Mouse (Mus musculus): Measurements from ENCODE around the gene Hspa12a. TPM values are rescaled to one million over a fixed set of nuclear protein-coding genes. Genes with fewer than 3 reads are reported as not detected.

Hspa12a gene
- polyA plus RNA-seq, 1 experiment from 2014 or later = 57.9 TPM

DNA sequence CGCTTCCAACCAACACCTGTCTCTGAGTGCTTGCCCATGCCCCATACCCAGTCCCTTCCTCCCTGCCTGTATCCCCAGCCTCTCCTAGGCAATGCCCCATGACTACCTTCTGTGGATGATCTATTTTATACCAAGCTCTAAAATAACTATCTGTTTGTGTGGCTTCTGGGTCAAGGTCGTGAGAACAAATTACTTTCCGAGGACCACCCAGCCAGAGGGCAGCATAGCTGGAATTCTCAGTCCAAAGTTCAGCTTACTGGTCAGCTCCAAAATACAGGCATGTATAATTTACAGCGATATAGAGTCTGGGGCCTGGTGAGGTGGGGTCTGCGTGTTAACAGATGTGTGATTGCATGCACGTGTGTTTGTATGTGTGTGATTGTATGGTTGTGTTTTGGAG, 71.6 kb downstream of the Hspa12a start:
- no peak overlapping the region for H3K9ac ChIP-seq (ENCODE audit: low read depth, low read length)
- ATAC-seq = no peak
- H3K27ac ChIP-seq (ENCODE audit: low read length) = no peak overlapping the region
- no peak overlapping the region for H3K4me2 ChIP-seq (ENCODE audit: low read length)
- no peaks in the 10 kb centered on the region for H3K4me1 ChIP-seq (ENCODE audit: control insufficient read depth, insufficient read depth, low read length)
- no peaks in the 10 kb centered on the region for H3K36me3 ChIP-seq (ENCODE audit: control insufficient read depth, insufficient read depth, low read length)
- H3K9me3 ChIP-seq (replicated peaks; ENCODE audit: control insufficient read depth, low read length, poor library complexity, severe bottlenecking) = no peaks in the 10 kb centered on the region
- no peak overlapping the region for H3K4me3 ChIP-seq (ENCODE audit: low read depth, low read length)
- no peaks in the 10 kb centered on the region for H3K27me3 ChIP-seq (ENCODE audit: control insufficient read depth, insufficient read depth, low read depth, low read length)
- 83% methylated on average over 6 of the region's 6 CpGs for WGBS

DNA sequence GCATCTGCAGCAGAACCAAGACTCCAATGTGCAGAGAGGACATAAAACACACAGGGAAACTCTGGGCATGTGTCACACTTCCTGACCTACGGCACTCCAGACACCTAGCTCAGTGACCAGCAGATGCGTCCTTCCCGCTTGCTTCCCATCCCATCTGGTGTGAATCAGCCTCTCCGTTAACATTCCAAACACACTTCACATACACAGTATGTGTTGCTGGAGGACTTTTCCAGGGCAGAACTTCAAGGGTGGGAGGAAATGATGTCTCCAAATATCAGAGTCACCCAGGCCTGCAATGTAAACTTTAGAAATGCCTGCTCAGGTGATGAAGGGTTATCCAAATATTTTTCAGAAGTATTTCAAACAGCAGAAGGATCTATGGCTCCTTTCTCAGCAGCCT, 76.8 kb downstream of the Hspa12a start:
- ATAC-seq = no peak
- Histone ChIP-seq H3K36me3 (ENCODE audit: control insufficient read depth, insufficient read depth, low read length) (no peaks in the 10 kb centered on the region), H3K4me2 (ENCODE audit: low read length) (no peak overlapping the region), H3K4me3 (ENCODE audit: low read depth, low read length) (no peak overlapping the region), H3K27me3 (ENCODE audit: control insufficient read depth, insufficient read depth, low read depth, low read length) (no peaks in the 10 kb centered on the region), H3K4me1 (ENCODE audit: control insufficient read depth, insufficient read depth, low read length) (no peaks in the 10 kb centered on the region), H3K9ac (ENCODE audit: low read depth, low read length) (no peak overlapping the region), H3K9me3 (replicated peaks; ENCODE audit: control insufficient read depth, low read length, poor library complexity, severe bottlenecking) (no peaks in the 10 kb centered on the region), H3K27ac (ENCODE audit: low read length) (no peak overlapping the region)
- 91% methylated on average over 4 of the region's 4 CpGs for WGBS

DNA sequence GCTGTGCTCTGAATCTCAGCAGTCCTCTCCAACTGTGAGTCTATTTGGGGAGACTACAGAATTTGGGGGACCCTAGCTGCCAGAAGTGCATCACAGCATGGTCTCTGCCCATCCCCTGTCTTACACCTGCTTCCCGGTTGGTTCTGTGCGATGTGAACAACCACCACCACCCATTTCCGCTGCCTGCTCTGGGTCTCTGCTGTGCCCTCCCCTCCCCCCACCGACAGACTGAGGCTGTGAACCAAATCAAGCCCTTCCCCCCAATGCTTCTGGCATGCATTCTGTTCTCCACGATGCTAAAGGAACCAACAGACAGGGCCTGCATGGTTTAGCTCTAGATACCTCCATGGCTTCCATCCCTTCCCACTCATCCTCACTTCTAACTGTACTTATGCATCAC, 78.2 kb downstream of the Hspa12a start:
- WGBS = 49% methylated on average over 5 of the region's 5 CpGs
- Histone ChIP-seq H3K27me3 (ENCODE audit: control insufficient read depth, insufficient read depth, low read depth, low read length) (no peaks in the 10 kb centered on the region), H3K4me1 (ENCODE audit: control insufficient read depth, insufficient read depth, low read length) (peaks cover 5% of the 10 kb centered on the region; the same call in 1 of the 2 replicates), H3K36me3 (ENCODE audit: control insufficient read depth, insufficient read depth, low read length) (no peaks in the 10 kb centered on the region), H3K9me3 (replicated peaks; ENCODE audit: control insufficient read depth, low read length, poor library complexity, severe bottlenecking) (no peaks in the 10 kb centered on the region), H3K4me2 (ENCODE audit: low read length) (no peak overlapping the region), H3K27ac (ENCODE audit: low read length) (no peak overlapping the region), H3K9ac (ENCODE audit: low read depth, low read length) (no peak overlapping the region), H3K4me3 (ENCODE audit: low read depth, low read length) (no peak overlapping the region)
- no peak for ATAC-seq

DNA sequence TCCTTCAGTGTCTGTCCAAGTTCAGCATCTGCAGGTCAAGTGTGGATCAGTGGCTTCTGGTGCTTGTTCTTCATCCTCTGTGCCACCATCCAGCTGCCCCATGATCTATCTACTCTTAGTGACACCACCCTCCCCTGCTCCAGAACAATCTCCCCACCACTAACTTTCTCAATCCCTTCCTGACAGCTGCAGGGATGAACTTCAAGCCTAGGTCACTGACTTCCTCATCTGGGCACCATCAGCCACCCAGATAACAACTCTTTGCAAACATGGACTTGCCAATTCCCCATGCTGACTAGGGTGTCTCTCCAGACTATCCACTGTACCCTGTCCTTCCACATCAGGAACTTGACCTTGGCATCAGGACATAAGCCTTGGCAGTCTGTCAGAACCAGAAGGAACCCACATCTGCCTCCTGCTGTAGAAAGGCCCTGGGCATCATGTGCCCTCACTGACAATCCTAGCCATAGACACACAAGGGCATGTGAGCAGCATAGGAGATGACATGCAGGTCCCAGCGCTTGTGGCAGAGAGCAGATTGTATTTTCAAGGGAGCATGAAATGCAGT, 79.4 kb downstream of the Hspa12a start:
- no peak overlapping the region for H3K4me3 ChIP-seq (ENCODE audit: low read depth, low read length)
- H3K4me1 ChIP-seq (ENCODE audit: control insufficient read depth, insufficient read depth, low read length) = peaks cover 11% of the 10 kb centered on the region; the same call in 1 of the 2 replicates
- no peaks in the 10 kb centered on the region for H3K36me3 ChIP-seq (ENCODE audit: control insufficient read depth, insufficient read depth, low read length)
- no peak overlapping the region for H3K27ac ChIP-seq (ENCODE audit: low read length)
- no peak for ATAC-seq
- no peak overlapping the region for H3K4me2 ChIP-seq (ENCODE audit: low read length)
- H3K9me3 ChIP-seq (replicated peaks; ENCODE audit: control insufficient read depth, low read length, poor library complexity, severe bottlenecking) = no peaks in the 10 kb centered on the region
- no peak overlapping the region for H3K9ac ChIP-seq (ENCODE audit: low read depth, low read length)
- H3K27me3 ChIP-seq (ENCODE audit: control insufficient read depth, insufficient read depth, low read depth, low read length) = no peaks in the 10 kb centered on the region
- WGBS = 96% methylated on average over 1 of the region's 1 CpGs

DNA sequence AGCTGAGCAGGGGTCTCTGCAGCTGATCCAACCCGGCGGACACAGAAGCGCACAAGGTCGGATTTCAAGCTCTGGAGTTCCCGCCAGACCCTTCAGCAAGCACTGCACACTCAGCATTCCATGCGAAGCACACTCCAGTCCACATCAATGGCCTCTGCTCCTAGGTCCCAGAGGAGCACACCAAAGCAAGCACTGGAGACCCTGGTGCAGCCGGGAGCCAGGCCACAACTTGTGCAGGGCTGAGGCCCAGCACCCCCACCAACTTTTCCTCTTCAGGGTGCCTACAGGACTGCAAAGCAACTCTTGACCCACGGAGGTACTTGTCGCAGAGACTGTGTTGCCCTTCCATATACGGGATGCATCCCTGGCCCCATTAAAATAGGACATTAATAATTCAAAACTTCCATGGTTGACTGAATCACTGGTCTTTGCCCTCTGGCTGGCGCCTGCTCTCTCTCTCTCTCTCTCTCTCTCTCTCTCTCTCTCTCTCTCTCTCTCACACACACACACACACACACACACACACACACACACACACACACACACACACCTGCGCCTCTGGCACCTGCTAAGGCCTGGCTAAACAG, 82.2 kb downstream of the Hspa12a start:
- no peak; the same call in none of the 2 replicates for ATAC-seq

DNA sequence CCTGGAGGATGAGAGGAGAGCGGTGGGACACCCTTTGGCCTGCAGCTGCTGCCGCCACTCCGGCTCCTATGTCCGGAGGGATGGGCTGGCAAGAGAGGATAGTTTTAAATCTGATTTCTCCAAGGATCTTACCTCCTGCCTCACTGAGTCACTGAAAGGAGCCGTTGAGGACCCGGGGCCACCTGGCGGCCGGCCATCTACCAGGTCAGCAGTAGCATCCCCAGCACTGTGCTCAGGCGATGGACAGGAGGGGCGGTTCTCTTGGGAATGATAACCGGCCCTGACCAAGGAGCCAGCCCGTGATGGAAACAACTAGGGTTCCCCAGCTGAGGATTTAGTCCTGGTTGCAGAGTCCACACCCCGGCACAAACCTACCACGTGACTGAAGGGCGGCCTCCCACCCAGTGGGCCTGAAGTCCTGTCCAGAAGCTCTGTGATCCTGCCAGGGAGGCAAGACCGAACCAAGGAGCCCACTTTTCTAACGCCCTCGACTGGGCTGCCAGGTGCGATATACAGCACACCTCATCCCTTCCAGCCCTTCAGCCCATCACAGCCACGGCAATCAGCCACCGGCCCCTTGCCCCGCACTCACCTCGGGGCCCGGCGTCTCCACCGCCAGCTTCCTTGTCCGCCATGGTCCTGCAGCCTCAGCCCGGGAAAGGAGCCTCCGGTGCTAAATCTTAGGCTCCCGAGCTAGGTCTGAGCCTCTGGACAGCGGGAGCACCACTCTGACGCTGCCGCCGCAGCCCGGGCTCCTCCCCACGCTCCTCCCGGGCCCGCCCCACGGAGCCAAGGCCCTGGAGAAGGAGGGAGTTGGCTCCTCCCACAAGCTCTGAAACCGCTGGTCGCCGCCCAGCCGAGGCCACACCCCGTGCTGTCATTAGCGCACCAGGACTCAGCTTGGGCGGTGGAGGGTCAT, 82.9 kb downstream of the Hspa12a start:
- ATAC-seq = peak; percentile 81
- under 1% methylated on average over 46 of the region's 46 CpGs for WGBS
- no peaks in the 10 kb centered on the region for H3K36me3 ChIP-seq (ENCODE audit: control insufficient read depth, insufficient read depth, low read length)
- H3K27ac ChIP-seq (ENCODE audit: low read length) = peak overlapping the region; percentile 83
- H3K4me2 ChIP-seq (ENCODE audit: low read length) = peak overlapping the region; percentile 84
- H3K9ac ChIP-seq (ENCODE audit: low read depth, low read length) = peak overlapping the region; percentile 76
- H3K4me3 ChIP-seq (ENCODE audit: low read depth, low read length) = peak overlapping the region; percentile 65
- no peaks in the 10 kb centered on the region for H3K27me3 ChIP-seq (ENCODE audit: control insufficient read depth, insufficient read depth, low read depth, low read length)
- H3K4me1 ChIP-seq (ENCODE audit: control insufficient read depth, insufficient read depth, low read length) = peaks cover 18% of the 10 kb centered on the region
- H3K9me3 ChIP-seq (replicated peaks; ENCODE audit: control insufficient read depth, low read length, poor library complexity, severe bottlenecking) = no peaks in the 10 kb centered on the region

More for the DNA sequence above, 82.2 kb downstream of the Hspa12a start:
- Histone ChIP-seq H3K9ac (ENCODE audit: low read depth, low read length) (peak overlapping the region; percentile 76), H3K4me1 (ENCODE audit: control insufficient read depth, insufficient read depth, low read length) (peaks cover 16% of the 10 kb centered on the region; the same call in 1 of the 2 replicates), H3K36me3 (ENCODE audit: control insufficient read depth, insufficient read depth, low read length) (no peaks in the 10 kb centered on the region), H3K4me2 (ENCODE audit: low read length) (peak overlapping the region; percentile 84), H3K27me3 (ENCODE audit: control insufficient read depth, insufficient read depth, low read depth, low read length) (no peaks in the 10 kb centered on the region), H3K27ac (ENCODE audit: low read length) (peak overlapping the region; percentile 83), H3K9me3 (replicated peaks; ENCODE audit: control insufficient read depth, low read length, poor library complexity, severe bottlenecking) (no peaks in the 10 kb centered on the region), H3K4me3 (ENCODE audit: low read depth, low read length) (peak overlapping the region; percentile 65)
- WGBS = 18% methylated on average over 12 of the region's 12 CpGs

DNA sequence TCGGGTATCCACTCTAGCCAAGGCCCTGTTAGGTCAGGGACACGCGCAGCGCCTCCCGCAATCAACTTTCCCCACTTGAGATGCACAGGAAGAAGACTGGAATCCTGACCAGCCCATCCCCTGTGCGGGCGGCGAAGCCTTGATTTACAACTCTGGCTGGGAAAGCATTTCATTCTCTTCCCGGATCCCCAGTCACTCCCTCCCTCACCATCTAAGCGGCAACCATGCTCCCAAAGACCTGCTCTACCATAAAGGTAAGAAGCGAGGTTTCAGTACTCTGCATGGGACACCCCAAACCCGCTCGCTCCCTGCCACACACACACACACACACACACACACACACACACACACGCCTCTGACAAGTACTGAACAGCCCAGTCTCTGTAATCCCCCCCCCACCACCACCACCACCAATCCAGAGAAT, 83.6 kb downstream of the Hspa12a start:
- Histone ChIP-seq H3K4me2 (ENCODE audit: low read length) (peak overlapping the region; percentile 84), H3K36me3 (ENCODE audit: control insufficient read depth, insufficient read depth, low read length) (no peaks in the 10 kb centered on the region), H3K4me3 (ENCODE audit: low read depth, low read length) (peak overlapping the region; percentile 65), H3K9ac (ENCODE audit: low read depth, low read length) (peak overlapping the region; percentile 76), H3K27ac (ENCODE audit: low read length) (peak overlapping the region; percentile 83), H3K27me3 (ENCODE audit: control insufficient read depth, insufficient read depth, low read depth, low read length) (no peaks in the 10 kb centered on the region), H3K4me1 (ENCODE audit: control insufficient read depth, insufficient read depth, low read length) (peaks cover 18% of the 10 kb centered on the region), H3K9me3 (replicated peaks; ENCODE audit: control insufficient read depth, low read length, poor library complexity, severe bottlenecking) (no peaks in the 10 kb centered on the region)
- WGBS = 2% methylated on average over 13 of the region's 14 CpGs
- ATAC-seq = peak; percentile 51

DNA sequence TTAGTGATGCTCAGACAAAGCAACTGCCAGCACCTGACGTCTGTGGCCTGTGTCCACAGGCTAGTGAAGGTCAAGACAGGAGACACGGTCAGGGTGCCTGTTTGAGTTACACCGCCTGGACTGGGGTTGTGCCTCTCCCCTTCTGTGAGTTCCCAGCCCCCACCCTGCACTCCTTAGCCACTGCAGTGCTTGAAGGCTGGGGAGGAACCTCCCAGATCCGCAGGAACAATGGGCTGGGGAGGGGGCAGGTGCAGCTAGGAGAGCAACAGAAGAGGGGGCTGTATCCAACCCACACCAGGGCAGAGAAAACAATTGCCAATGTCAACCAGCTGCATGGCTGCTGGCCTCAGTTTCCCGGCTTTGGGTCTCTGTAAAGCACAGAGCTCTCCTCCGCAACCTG, 84.1 kb downstream of the Hspa12a start:
- Histone ChIP-seq H3K9me3 (replicated peaks; ENCODE audit: control insufficient read depth, low read length, poor library complexity, severe bottlenecking) (no peaks in the 10 kb centered on the region), H3K9ac (ENCODE audit: low read depth, low read length) (peak overlapping the region; percentile 76), H3K4me1 (ENCODE audit: control insufficient read depth, insufficient read depth, low read length) (peaks cover 18% of the 10 kb centered on the region), H3K27me3 (ENCODE audit: control insufficient read depth, insufficient read depth, low read depth, low read length) (no peaks in the 10 kb centered on the region), H3K4me2 (ENCODE audit: low read length) (peak overlapping the region; percentile 84), H3K27ac (ENCODE audit: low read length) (peak overlapping the region; percentile 83), H3K36me3 (ENCODE audit: control insufficient read depth, insufficient read depth, low read length) (no peaks in the 10 kb centered on the region), H3K4me3 (ENCODE audit: low read depth, low read length) (peak overlapping the region; percentile 65)
- 0 out of 2 replicates have a peak, but pooled peaks have one; percentile 15 for ATAC-seq
- WGBS = 9% methylated on average over 6 of the region's 6 CpGs
